Mouse (Mus musculus): Measurements from ENCODE around the gene Cd248. TPM values are rescaled to one million over a fixed set of nuclear protein-coding genes. Genes with fewer than 3 reads are reported as not detected.

The Cd248 gene
- 10 to 100 TPM in 1 of 26 experiments, under 1 TPM in 2, not detected in 23; 0.23 to 30.4 (median 0.29) TPM for total RNA-seq (2018; cell fraction: chromatin; rRNA removed)
- total RNA-seq (2018; cell fraction: cytosol; rRNA removed), result not detected
- total RNA-seq (2018; cell fraction: nucleus; rRNA removed), result 1 to 10 TPM in 1 of 26 experiments, not detected in 25; 5.3 TPM
- not detected in 3 replicates for polyA plus RNA-seq (2018)

DNA sequence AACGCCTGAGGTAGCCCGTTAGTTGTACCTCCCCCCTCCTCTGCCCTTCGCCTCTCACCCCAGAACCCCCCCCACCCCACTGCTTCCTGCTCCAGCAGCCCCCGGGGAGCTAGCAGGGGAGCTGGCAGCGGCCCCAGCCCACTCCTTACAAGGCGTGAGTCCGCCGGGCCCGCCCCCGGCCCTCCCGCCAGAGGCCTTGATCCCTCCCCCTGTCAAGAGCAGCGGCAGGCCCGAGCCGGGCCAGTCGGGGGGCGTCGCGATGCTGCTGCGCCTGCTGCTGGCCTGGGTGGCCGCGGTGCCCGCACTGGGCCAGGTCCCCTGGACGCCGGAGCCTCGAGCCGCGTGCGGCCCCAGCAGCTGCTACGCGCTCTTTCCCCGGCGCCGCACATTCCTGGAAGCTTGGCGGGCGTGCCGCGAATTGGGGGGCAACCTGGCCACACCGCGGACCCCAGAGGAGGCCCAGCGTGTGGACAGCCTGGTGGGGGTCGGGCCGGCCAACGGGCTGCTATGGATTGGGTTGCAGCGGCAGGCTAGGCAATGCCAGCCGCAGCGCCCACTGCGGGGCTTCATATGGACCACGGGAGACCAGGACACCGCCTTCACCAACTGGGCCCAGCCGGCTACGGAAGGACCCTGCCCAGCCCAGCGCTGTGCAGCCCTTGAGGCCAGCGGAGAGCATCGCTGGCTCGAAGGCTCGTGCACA lies at the start of gene Cd248:
TSS of gene Cd248 (plus strand) at position 212 of the 703 bp plus-strand sequence.
- Histone ChIP-seq H3K36me3 (ENCODE audit: inconsistent target) (no peaks in the 10 kb centered on the region), H3K4me3 (ENCODE audit: inconsistent target) (no peak within 1 kb of the TSS), H3K27ac (no peak within 1 kb of the TSS), H3K79me2 (ENCODE audit: inconsistent target) (no peaks in the 10 kb centered on the region)
- 6% methylated on average over 40 of the region's 56 CpGs for WGBS (ENCODE audit: missing documents)

DNA sequence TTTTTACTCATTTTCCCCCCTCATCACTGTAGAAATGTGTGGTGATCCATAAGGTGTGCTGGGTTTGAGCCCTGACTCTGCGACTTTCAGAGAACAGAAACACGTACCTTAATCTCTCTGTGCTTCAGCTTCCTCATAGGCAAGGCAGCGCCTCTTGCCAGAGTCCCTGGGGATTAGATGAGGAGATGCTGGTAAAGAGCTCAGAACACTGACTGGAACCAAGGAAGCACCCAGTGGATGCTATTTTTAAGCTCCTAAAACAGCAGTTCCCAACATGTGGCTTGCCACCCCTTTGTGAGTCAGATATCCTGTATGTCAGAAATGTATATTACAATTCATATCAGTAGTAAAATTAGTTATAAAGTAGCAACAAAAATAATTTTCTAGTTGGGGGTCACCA lies 49.7 kb upstream of the Cd248 start:
- Histone ChIP-seq H3K36me3 (ENCODE audit: inconsistent target) (no peaks in the 10 kb centered on the region), H3K27ac (0 out of 2 replicates have a peak overlapping the region, but pooled peaks have one; percentile 8), H3K79me2 (ENCODE audit: inconsistent target) (no peaks in the 10 kb centered on the region), H3K4me3 (ENCODE audit: inconsistent target) (no peak overlapping the region)
- 100% methylated on average over 3 of the region's 3 CpGs for whole genome bisulfite sequencing (ENCODE audit: missing documents)

DNA sequence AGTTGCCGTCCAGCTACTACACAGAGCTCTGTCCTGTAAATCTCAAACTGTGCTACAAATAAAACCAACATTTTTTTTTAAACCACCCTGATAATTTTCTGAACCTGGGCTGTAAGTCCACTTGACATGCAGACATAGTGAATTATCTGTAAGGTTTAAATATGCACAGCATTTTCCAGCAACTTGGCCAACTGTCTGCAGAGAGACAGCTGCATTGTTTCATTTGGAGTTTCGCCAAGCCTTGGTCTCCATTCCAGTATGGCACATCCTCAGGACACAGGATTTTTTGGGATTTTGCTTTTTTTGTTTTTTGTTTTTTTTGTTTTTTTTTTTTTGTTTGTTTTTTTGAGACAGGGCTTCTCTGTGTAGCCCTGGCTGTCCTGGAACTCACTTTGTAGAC lies 46.5 kb upstream of the Cd248 start:
- no peaks in the 10 kb centered on the region for H3K36me3 ChIP-seq (ENCODE audit: inconsistent target)

DNA sequence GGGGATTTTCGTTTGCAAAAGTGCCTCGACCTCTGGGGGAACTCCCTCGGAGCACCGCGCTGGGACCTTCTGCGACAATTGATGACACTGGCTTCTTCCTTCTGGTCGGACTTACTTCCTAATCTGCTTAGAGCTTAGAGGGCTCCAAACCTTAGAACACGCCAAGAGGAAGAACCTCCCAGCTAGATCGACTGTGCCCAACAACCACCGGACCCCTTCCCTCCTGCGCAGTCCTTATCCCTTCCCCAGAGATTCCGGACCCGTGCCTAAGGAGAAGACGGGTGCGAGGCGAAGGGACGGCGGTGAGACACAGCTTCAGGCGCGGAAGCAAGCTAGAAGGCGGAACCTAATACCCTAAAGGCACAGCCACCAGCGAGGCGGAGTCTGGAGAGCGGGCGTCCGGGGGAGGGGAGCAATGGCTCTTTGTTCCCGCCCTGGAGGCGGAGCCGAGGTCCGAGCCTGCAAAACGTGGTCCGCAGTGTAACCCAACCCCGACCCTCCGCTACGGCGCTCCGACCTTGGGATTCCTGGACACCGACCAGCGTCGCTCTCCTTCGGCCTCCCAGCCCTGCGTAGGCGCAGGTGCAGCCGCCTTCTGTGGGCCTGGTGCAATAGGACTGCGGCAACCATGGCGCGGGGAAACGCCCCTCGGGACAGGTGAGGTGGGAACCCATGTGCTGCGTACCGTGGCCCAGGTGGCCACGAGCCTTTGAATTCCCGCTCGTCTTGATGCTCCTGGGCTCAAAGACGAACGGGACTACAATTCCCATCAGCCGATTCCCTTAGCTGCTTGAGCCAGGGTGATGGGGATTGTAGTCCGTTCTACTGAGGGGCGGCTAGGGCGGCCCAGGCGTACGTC lies 44.0 kb upstream of the Cd248 start, which contains the start of gene Slc29a2:
TSS of gene Slc29a2 (plus strand) at position 240 of the 859 bp plus-strand sequence.
- Histone ChIP-seq H3K27ac (peak within 1 kb of the TSS; percentile 80), H3K36me3 (ENCODE audit: inconsistent target) (no peaks in the 10 kb centered on the region), H3K79me2 (ENCODE audit: inconsistent target) (no peaks in the 10 kb centered on the region), H3K4me3 (ENCODE audit: inconsistent target) (peak within 1 kb of the TSS; percentile 64)
- WGBS (ENCODE audit: missing documents), result under 1% methylated on average over 62 of the region's 62 CpGs

More for the DNA sequence above, 46.5 kb upstream of the Cd248 start:
- 96% methylated on average over 2 of the region's 2 CpGs for WGBS (ENCODE audit: missing documents)
- Histone ChIP-seq H3K79me2 (ENCODE audit: inconsistent target) (no peaks in the 10 kb centered on the region), H3K4me3 (ENCODE audit: inconsistent target) (no peak overlapping the region), H3K27ac (no peak overlapping the region)

DNA sequence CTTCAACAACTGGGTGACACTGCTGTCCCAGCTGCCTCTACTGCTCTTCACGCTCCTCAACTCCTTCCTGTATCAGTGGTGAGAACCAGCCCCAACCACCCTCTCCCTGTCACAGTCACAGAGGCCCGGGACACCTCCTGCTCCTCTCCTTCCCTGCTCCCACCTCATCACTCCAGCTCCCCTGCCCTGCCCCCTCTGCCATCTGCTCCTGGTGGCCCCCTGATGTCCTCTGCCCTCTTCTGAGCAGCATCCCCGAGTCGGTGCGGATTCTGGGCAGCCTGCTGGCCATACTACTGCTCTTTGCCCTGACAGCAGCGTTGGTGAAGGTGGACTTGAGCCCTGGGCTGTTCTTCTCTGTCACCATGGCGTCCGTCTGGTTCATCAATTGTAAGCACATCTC lies 41.8 kb upstream of the Cd248 start:
- Histone ChIP-seq H3K36me3 (ENCODE audit: inconsistent target) (no peaks in the 10 kb centered on the region), H3K4me3 (ENCODE audit: inconsistent target) (no peak overlapping the region), H3K79me2 (ENCODE audit: inconsistent target) (no peaks in the 10 kb centered on the region), H3K27ac (no peak overlapping the region)
- WGBS (ENCODE audit: missing documents), result 92% methylated on average over 8 of the region's 8 CpGs

DNA sequence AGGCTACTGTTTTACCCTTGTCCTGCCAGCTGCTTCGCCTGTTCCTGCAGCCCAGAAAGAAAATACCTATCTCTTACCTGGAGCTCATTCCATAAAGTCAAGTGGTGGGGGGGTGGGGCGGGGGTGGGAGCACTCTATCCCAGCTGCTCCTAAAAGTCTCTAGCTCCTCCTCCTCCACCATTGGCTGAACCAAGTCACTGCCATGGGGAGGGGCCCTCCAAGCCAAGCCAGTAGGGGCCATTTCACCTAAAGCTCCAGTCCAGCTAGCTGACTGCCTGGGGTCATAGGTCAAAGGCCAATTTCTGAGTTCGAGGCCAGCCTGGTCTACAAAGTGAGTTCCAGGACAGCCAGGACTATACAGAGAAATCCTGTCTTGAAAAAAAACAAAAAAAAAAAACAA lies 35.2 kb upstream of the Cd248 start:
- Histone ChIP-seq H3K79me2 (ENCODE audit: inconsistent target) (no peaks in the 10 kb centered on the region), H3K4me3 (ENCODE audit: inconsistent target) (no peak overlapping the region), H3K27ac (no peak overlapping the region), H3K36me3 (ENCODE audit: inconsistent target) (no peaks in the 10 kb centered on the region)
- whole genome bisulfite sequencing (ENCODE audit: missing documents), result 82% methylated on average over 3 of the region's 3 CpGs

DNA sequence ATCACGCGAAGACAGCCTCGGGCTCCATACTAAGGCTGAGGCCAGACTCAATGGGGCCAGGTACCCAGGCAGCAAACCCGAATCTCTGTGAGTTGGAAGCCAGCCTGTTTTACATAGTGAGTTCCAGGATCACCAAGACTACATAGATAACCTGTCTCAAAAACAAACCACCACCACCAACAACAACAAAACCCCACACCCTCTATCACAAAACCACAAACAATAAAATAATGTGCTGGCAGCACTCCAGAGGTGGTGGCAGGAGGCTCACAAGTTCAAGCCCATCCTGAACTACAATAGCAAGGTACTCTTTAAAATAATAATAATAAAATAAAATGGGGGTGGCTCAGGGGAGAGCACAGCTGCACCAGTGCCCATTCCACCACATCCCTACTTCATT lies 31.3 kb upstream of the Cd248 start:
- WGBS (ENCODE audit: missing documents), result 95% methylated on average over 4 of the region's 4 CpGs
- H3K79me2 ChIP-seq (ENCODE audit: inconsistent target), result peaks cover 16% of the 10 kb centered on the region
- no peaks in the 10 kb centered on the region for H3K36me3 ChIP-seq (ENCODE audit: inconsistent target)
- no peak overlapping the region for H3K4me3 ChIP-seq (ENCODE audit: inconsistent target)
- H3K27ac ChIP-seq, result no peak overlapping the region

DNA sequence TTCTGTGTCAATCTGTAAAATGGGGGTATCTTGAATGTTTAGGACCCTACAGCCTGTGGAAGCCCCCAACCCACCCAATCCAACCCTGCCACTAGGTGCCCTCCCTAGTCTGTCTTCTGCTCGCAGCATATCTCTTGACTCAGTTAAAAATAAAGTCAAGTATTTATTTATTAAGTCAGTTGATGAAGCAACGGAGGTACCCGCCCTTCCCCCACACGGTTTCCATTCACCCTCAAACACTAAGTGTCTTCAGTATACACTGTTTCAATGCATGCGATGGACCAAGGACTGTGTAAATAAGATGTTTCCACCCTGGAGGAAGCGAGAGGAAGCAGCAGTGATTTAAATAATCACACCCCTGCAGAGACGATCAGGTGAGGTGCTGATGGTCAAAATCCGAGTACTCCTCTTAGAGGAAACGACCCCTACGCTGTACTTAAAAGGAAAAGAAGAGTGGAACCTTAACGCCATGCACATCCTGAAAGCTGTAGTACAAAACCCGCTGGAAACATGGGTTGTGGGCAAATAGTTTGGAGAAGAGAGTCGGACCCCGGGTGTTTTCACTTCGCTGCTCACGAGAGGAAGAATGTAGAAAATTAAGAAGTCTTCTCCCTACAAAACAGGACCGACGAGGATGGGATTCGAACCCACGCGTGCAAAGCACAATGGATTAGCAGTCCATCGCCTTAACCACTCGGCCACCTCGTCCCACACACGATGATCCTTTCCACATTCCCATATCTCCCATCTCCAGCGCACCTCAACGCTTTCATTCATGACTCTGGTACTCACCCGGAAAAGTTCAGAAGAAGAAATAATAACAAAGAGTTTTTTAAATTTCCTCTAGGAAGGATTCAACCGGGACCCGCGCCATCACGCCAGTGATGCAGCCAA lies 30.0 kb upstream of the Cd248 start:
- peak overlapping the region; percentile 92 for H3K4me3 ChIP-seq (ENCODE audit: inconsistent target)
- H3K79me2 ChIP-seq (ENCODE audit: inconsistent target), result peaks cover 30% of the 10 kb centered on the region
- H3K27ac ChIP-seq, result no peak overlapping the region
- H3K36me3 ChIP-seq (ENCODE audit: inconsistent target), result no peaks in the 10 kb centered on the region
- 13% methylated on average over 32 of the region's 32 CpGs for WGBS (ENCODE audit: missing documents)

DNA sequence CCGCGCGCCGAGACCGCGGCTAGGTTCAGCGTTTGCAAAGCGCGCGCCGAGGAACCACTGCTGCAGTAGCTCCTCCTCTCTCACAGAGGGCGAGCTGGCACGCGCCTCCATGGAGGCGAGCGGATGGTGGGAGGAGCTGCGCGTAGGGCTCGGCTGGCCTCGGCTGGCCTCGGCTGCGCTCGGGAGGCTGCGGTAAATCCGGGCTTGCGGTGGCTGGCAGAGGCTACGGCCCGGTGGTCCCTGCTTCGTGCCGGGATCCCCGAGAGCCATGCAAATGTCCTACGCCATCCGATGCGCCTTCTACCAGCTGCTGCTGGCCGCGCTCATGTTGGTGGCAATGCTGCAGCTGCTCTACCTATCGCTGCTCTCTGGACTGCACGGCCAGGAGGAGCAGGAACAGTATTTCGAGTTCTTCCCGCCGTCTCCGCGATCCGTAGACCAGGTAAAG lies 29.1 kb upstream of the Cd248 start, which contains the start of the genes B4gat1 and AC124502.3:
TSS of gene B4gat1 (plus strand) at position 118 of the 448 bp plus-strand sequence.
TSS of gene AC124502.3 (plus strand) at position 183 of the 448 bp plus-strand sequence.
- no peaks in the 10 kb centered on the region for H3K36me3 ChIP-seq (ENCODE audit: inconsistent target)
- WGBS (ENCODE audit: missing documents), result under 1% methylated on average over 33 of the region's 44 CpGs
- H3K79me2 ChIP-seq (ENCODE audit: inconsistent target), result peaks cover 38% of the 10 kb centered on the region
- H3K4me3 ChIP-seq (ENCODE audit: inconsistent target), result peak within 1 kb of the TSS; percentile 92
- peak within 1 kb of the TSS; percentile 38 for H3K27ac ChIP-seq

DNA sequence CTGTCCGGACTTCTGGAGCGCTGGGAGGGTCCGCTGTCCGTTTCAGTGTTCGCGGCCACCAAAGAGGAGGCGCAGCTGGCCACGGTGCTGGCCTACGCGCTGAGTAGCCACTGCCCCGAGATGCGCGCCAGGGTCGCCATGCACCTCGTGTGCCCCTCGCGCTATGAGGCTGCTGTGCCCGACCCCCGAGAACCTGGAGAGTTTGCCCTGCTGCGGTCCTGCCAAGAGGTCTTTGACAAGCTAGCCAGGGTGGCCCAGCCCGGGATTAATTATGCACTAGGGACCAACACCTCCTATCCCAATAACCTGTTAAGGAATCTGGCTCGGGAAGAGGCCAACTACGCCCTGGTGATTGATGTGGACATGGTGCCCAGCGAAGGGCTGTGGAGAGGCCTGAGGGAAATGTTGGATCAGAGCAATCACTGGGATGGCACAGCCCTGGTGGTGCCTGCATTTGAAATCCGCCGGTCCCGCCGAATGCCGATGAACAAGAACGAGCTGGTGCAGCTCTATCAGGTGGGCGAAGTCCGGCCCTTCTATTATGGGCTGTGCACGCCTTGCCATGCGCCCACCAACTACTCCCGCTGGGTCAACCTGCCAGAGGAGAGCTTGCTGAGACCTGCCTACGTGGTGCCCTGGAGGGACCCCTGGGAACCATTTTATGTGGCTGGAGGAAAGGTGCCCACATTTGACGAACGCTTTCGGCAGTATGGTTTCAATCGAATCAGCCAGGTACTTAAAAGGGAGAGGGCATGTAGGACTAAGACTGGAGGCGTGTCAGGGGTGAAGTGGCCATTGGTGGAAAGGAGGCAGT lies 28.4 kb upstream of the Cd248 start:
- WGBS (ENCODE audit: missing documents), result 25% methylated on average over 40 of the region's 41 CpGs
- H3K79me2 ChIP-seq (ENCODE audit: inconsistent target), result peaks cover 46% of the 10 kb centered on the region
- peak overlapping the region; percentile 92 for H3K4me3 ChIP-seq (ENCODE audit: inconsistent target)
- H3K27ac ChIP-seq, result no peak overlapping the region
- no peaks in the 10 kb centered on the region for H3K36me3 ChIP-seq (ENCODE audit: inconsistent target)

DNA sequence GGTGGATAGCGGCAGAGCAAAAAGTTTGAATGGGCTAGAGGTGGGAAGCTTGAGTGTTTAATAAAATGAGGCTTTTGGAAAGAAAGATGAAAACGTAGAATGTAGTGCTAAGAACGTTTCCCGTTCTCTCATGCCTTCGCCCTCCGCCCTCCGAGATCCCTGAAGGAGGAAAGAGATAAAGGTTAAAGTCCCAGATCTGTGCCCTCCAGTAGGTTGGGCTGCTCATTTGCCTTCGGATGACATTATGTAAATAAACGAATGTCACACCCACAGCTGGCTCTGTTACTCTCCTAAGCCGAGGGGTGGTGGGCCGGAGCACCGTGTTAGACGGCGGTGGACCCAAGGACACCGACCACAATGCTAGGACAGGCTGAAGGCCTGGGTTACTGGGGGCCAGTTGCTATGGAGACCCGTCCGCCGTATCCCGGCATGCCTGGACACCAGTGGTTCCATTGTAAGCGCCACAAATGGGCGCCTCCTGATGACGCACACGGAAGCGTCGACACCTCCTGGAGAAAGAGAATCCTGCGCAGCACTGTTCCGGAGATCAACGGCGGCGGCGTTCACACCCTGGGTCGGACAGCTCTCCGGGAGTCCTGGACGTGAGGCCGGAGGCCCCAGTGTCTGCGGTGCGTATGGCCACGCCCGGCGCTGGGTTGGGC lies 26.9 kb upstream of the Cd248 start, which contains the start of gene Brms1:
TSS of gene Brms1 (plus strand) at position 493 of the 662 bp plus-strand sequence.
- Histone ChIP-seq H3K36me3 (ENCODE audit: inconsistent target) (peaks cover 7% of the 10 kb centered on the region; the same call in 1 of the 2 replicates), H3K27ac (peak within 1 kb of the TSS; percentile 51), H3K79me2 (ENCODE audit: inconsistent target) (peaks cover 57% of the 10 kb centered on the region), H3K4me3 (ENCODE audit: inconsistent target) (peak within 1 kb of the TSS; percentile 92)
- 5% methylated on average over 40 of the region's 40 CpGs for WGBS (ENCODE audit: missing documents)

DNA sequence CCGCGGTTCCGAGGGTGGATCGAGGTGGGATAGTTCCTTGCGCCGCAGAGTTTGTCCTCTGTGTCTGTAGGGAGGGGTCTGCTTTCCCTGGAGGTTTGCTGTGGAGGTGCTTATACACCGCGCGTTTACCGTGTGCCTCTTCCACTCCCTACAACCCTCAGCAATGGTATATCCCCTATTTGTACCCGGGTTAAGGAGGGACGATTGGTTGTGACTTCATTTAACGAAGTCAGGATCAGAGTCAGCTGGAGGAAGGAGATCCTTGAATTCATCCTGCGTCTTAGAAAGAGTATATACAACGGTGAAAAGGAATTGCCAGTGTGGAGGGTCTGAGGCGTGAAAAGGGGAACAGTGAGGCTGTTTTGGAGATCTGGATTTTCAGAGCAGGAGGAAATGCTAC lies 26.3 kb upstream of the Cd248 start:
- peak overlapping the region; percentile 51 for H3K27ac ChIP-seq
- H3K36me3 ChIP-seq (ENCODE audit: inconsistent target), result peaks cover 12% of the 10 kb centered on the region
- 0% methylated on average over 16 of the region's 16 CpGs for WGBS (ENCODE audit: missing documents)
- peak overlapping the region; percentile 92 for H3K4me3 ChIP-seq (ENCODE audit: inconsistent target)
- peaks cover 57% of the 10 kb centered on the region for H3K79me2 ChIP-seq (ENCODE audit: inconsistent target)
